Mouse (Mus musculus) regulatory T cell (primary cell): ENCODE results near the gene A930033H14Rik.

Experiments used
- in situ Hi-C: fragments of 300-600 bp; cut with MboI, MseI; formaldehyde crosslinking; loops from one replicate; pipeline ENCODE4 v1.15.1; 2025; ENCODE audit warnings: high pct_unique_total_duplicates

Gene A930033H14Rik

DNA sequence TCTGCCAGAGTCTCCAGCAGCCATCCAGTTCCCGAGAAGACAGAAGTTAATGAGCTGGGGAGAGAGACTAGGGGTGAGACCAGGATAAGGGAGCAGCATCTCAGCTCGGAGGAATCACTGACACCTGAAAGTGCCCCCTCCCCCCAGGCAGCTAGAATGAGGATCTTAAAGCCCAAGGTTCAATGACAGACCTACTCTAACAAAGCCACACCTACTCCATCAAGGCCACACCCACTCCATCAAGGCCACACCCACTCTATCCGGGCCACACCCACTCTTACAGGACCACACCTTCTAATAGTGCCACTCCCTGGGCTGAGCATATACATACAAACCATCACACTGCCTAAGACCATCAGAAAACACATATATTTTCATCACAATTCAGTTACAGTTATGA lies 24.3 kb upstream of the A930033H14Rik start:
- in situ Hi-C loops = no loop called here

DNA sequence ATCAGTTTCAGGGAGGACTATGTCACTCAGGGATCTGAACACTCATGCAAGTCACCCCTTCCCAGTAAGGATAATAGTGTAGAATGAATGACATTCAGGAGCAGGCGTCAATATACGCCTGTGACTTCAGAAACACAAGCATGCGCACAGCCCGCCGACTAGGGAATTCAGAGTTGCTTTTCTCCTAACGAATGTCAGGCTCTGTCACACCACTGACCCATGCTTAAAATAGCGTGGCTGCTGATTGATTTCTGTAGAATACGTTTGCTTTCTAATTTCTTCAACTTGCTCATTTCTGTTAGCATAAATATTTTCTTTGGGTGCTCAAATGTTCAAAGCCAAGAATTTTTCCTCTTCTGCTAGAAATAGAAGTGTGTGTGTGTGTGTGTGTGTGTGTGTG lies 13.1 kb upstream of the A930033H14Rik start:
- in situ Hi-C loops = no loop called here

DNA sequence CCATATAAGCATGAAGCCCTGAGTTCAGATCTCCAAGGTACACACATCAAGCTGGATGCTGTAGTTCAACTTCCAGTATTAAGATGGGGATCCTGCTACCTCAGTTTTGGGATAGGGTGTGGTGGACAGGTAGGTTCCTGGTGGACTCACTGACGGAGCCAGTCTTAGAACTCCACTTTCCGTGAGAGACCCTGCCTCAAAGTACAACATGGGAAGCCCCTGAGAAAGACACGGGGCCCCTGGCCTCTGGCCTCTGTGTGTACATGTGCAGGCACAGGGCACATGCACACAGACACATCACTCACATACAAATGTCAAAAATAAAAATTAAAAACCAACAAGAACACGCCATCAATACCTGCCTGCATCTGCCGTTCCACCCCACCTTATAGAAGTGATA lies 12.6 kb upstream of the A930033H14Rik start:
- in situ Hi-C loops = no loop called here

DNA sequence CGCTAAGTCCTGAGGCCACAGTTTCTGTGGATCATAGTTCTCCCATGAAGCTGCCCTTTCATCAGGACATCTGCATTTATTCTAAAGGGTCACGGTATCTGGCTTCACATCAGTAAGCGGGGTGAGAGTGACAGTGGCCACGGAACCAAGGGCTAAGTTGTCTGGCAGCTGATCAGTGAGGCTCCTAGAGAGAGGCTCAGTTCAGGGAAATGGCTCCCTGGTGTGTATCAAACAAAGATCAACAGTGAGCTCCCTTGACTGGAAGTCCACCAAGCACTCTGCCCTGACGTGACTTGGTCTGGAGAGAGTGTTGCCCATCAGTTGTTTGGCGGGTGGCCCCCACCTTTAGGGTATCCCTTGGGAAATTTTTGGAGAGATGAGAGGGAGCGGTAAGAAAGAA lies 11.4 kb upstream of the A930033H14Rik start:
- in situ Hi-C loops = no loop called here

DNA sequence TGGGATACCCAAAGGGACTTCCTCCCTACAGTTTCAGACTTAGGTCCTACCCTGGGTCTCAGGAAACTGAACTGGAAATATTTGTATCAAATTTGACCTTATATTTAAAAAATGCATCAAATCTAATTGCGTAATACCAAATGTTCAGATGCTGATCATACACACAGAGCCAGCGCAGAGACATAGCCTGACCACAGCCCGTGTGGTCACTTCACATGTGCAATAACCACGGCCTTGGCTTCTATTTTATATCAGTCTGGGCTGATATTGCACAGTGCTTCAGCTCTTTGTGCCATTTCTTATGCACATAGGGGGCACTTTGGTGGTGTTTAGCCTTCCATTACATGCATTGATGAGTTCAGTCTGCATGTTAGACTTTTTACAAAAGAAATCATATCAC lies 10.3 kb upstream of the A930033H14Rik start:
- in situ Hi-C loops = no loop called here

DNA sequence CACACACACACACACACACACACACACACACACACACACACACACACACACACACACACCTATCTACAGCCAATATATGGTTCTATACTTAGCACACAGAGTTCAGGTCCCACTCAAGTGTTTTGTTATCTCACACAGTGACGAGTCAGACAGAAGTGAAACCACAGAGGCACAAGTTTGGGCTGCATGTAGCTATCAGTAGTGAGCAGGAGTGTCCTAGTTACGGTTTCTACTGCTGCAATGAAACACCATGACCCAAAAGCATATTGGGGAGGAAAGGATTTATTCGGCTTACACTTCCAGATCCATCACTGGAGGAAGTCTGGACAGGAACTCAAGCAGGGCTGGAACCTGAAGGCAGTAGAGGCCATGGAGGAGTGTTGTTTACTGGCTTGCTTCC lies 9.1 kb upstream of the A930033H14Rik start:
- in situ Hi-C loops = no loop called here

DNA sequence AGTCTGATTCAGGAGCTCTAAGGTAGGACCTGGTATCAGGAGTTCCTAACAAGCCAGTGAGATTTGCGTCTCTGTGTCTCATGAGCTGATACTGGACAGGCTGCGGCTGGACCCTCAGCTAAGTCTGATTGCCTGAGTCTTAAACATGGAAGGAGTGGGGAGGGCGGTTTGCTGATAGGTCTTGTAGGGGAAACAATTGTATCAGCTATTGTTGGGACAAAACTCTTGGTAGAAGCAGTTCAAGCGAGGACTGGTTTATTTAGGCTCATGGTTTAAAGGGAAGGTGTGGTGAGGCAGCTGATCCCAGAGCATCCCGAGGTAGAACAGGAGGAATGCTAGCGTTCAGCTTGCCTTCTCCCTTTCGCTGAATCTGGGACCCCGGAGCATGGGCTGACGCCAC lies 8.2 kb upstream of the A930033H14Rik start:
- in situ Hi-C loops = no loop called here

DNA sequence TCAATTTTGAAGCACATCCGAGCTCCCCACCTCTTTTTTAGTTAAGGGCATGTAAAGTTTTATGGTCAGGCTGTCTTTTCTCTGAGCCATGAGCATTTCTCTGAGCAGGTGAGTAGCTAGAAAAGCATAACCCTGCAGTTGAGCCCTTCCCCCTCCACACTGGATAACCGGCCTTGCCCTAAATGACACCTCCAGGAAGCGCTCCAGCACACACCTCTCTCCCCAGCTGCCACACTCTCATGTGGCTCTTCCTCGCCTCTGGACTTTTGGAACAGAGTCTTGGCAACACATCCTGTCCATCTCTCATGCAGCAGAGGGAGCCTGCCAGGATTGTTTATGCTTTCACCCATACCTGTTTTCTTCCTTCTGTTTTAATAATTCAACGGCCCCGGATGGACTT lies 7.4 kb upstream of the A930033H14Rik start:
- in situ Hi-C loops = no loop called here

DNA sequence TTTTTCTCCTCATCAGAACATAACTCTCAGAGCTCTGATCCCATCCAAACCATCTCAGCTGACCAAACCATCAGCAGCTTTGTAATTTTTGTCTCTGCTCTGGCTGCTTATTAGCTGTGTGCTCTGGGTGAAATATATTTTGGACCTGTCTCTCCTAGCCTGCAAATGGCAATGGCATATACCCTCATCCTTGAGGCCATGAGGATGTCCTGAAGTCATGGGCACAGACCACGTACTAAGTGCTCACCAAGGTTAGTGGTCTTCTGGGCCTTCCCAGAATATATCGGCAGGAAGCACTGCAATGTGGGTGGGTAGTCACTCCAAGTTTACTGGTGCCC lies 6.4 kb upstream of the A930033H14Rik start:
- in situ Hi-C loops = loop anchor here (10.0 kb wide), 1 partner anchor 1446 kb away; no protein-coding TSS in a partner anchor

DNA sequence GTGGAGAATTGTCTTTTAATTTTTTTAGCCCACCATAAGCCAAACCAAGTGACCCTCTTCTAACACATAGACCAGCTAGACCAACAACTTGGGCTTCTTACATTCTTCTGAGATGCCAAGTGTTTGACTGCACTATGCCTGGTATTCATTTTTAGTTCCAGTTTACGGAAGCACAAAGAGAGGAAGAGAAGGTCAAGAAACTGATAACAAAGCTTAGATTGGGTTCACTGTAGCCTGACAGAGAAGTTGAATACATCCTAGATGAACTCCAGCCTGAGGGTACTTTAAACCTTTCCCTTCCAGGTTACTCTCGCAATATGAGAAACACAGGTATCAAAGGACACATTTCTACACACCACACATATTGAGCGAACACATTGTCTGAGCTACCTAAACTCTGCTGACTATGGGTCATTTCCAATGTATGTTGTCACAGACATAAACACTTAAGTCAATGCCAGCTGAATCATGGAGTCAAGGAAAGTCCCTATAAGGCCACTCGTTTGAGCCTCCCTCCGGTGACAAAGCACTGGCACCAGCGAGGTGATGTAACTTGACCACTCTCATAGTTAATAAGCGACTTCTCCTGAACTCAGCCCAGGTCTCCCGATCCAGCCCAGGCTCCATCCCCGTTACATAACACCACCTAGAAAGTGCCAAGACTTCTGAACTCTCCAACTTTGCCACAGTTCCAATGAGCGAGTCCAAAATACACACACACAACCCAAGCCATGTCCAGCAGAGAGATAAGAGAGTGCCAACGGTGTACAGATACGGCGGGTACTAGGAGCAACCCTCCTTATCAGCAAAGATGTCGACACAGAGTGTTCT lies 5.8 kb upstream of the A930033H14Rik start:
- in situ Hi-C loops = loop anchor here (10.0 kb wide), 1 partner anchor 1446 kb away; no protein-coding TSS in a partner anchor

DNA sequence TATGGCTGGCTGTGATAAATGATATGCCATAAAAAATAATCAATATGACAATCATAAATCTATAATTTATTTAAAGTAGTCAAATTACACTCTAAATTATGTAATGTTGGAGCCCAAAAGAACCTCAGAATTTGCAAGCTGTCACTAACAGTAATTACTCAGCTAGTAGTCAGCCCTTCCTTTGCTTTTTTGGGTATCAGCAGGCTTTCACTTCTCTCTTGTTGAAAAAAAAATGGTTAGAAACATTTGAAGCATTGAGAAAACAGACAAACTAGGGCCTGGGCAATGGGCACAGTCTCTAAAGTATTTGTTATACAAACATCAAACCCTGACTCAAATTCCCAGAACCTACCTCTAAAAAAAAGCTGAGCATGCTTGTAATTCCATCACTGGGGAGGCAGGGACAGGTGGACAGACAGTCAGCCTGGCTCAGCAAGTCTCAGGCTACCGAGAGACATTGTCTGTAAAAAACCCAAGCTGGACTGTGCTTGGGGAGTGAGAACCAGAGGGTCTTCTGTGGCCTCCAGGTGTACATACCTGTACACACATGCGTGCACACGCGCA lies 4.3 kb upstream of the A930033H14Rik start:
- in situ Hi-C loops = loop anchor here (10.0 kb wide), 1 partner anchor 1448 kb away; no protein-coding TSS in a partner anchor

DNA sequence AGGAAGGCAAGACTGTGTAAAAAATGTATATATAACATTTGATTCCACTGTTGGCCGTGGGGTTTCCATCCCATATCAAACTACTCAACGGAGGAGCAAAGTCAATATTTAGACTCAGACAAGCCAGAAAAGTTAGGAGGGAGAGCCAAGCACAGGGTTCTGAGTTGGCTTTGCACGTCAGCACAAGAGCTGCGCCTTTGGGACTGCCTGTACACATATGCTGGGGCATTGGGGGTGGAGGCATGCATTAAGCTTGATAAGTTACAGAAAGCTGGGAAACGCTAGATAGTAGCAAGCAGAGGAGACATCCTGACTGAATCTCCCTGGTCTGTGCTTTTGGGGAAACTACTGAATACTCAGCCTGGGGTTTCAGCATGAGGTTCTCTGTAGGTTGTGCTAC lies 1.1 kb upstream of the A930033H14Rik start:
- in situ Hi-C loops = loop anchor here (10.0 kb wide), 1 partner anchor 1451 kb away; no protein-coding TSS in a partner anchor

DNA sequence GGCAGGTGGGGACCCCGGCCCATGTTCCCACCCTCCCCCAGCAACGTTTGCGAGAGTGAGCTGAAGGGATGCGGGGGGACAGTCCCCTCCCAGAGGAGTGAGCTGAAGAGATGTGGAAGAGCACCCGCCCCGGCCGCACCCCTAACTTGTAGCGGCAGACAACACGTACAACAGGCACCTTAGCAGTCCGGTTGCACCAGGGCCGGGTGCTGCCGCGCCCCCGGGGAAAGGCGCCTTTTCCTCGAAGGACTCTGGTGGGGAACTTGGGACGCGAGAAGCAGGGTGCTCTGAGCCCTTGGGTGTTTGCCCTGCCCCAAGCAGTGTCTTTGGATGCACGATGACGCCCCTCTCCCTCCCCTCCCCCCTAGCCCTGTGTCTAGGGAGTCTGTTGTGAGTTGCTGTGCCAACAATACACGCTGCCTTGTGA lies 566 bp upstream of the A930033H14Rik start:
- in situ Hi-C loops = loop anchor here (10.0 kb wide), 1 partner anchor 1451 kb away; no protein-coding TSS in a partner anchor

DNA sequence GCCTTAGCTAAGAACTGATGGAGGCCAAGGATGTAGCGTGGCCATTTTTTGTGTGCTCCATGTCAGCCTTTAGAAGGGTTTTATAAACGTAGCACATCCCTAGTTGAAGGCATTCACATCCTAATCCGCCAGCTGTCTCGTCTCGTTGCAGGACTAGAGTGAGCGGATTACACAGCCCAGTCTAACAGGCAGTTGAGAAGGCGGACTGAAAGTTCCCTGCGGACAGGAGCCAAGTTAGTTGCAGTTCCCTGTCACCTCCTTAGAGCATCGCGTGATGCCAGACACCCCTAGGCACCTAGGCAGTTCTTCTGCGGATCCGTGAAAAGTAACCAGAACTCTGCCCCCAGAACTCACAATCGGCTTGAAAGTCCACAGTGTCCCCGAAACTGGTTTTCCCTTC lies 922 bp downstream of the A930033H14Rik start:
- in situ Hi-C loops = loop anchor here (10.0 kb wide), 1 partner anchor 1453 kb away; no protein-coding TSS in a partner anchor

DNA sequence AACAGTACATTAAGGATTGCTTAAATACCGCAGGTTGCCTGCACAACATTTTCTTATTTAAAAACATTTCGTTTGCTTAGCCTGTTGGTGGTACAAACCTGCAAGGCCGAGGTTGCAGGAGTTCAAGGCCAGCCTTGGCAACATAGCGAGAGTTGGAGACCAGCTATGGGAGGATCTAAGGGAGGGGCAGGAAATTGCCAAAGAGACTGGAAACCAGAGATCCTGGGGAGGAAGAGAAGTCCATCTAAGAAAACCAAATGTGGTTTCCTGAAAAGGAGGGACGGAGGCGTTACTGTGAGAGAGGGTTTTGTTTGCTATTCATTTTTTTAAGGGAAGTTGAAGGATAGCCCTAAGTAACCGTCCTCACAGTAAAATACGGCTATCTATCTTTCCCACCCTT lies 1.3 kb downstream of the A930033H14Rik start:
- in situ Hi-C loops = loop anchor here (10.0 kb wide), 1 partner anchor 1453 kb away; no protein-coding TSS in a partner anchor

DNA sequence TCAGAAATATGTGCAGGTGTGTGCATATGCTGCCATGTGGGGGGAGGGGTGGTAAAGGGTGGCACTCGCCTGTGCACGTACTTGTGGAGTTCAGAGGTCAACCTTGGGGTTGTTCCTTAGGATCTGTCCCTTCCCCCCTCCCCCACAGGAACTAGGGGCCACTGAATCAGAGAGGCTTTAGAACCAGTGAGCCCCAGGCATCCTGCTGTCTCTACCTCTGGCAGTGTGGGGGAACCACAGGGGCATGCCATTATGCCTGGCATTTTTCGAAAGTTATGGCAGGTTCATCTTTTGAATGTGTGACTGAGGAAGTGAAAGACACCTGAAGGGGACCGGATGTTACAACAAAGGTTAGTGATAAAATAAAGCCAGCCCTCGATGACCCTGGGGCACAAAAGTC lies 2.2 kb downstream of the A930033H14Rik start:
- in situ Hi-C loops = loop anchor here (10.0 kb wide), 1 partner anchor 1454 kb away; no protein-coding TSS in a partner anchor

DNA sequence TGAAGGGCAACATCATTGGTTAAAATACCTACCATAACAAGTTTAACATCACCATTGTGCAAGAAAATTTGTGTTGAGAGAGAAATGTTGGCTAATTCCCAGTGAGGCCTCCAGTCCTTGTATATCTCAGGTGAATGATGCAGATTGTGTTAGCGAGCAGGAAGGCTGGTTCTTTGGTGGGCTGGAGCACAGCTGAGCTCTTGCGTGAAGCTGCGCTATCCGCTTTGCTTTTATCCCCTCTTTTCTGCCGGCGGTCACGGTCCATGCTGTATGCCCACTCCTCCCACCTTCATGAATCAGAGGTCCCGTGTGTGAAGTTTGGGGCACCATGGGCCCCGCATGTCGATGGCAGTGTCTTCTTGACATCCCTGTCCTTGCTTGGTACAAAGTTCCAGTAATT lies 2.9 kb downstream of the A930033H14Rik start:
- in situ Hi-C loops = loop anchor here (10.0 kb wide), 1 partner anchor 1455 kb away; no protein-coding TSS in a partner anchor

DNA sequence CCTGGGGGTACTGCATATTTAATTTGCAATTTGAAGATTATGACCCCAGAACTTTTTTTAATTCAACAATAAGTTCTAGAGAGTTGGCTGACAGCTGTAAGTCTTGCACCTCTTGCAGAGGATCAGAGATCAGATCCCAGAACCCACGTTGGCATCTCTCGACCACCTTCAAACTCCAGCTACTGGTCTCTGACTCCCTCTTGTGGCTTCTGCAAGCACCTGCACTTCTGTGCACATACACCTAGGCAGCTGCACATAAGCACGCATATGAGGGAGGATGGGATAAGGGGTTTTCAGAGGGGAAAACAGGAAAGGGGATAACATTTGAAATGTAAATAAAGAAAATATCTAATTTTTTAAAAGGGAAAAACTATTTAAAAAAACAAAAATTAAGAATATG lies 4.2 kb downstream of the A930033H14Rik start:
- in situ Hi-C loops = no loop called here

DNA sequence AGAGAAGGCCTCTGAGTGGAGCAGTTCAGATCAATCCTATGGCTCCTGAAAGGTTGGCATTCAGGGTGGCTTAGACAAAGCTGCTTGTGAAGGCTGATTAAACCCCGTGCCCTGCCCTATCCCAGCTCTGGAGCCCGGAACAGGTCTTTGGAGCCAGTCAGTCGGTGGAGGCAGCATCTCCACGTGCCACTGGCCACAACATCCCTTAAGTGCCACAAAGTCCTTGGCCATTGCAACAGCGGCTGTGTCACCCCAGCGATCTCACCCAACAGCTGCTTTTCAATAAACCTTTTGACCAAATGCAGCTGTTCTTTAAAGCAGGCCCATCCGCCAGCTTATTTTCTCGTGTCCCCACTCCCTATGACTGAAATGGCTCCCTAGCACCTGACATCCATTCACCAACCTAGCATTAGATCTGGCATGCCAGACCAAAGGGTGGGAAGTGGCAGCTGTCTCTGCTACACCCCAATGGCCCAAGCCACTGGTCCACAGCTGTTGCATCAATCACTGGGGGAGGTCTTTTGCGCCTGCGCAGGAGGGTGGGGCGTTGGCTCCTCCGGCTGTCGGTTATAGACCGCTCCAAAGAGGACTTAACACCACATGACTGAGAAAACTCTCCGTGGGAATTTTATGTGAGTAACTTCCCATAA lies 4.8 kb downstream of the A930033H14Rik start:
- in situ Hi-C loops = no loop called here

DNA sequence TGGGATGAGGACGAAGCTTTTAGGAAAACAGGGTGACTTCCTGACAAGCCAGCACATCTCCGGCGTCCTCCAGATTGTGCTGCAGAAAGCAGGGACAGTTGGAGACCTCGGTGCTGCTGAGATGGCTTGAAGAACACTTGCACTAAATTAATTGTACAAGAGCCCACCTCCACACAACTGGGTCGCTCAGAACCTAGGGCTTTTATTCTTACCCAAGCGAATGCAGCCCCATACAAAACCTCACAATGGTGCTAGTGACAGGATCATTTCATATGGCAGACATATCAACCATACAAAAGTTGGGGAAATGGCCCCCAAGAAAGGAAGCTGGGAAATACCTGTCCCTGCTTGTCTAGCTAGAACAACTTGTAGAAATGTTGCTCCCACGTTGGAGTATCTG lies 5.4 kb downstream of the A930033H14Rik start:
- in situ Hi-C loops = no loop called here

DNA sequence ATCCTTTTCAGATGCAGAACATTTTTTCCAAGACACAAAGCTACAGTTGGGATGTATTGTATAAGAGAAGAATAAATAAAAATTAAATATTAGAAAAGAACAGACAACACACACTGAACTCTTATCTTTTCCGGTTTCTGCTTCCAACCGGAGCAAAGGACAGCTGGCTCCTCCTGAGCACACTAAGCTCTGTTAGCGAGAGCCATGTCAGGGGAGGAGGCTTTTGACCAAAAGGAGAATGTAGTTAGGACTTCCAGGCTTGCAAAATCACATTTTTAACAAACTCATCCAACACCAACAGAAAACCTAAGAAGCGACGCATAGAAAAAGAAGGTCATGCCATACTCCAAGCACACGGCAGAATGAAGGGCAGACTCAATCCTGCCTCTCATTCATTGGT lies 6.8 kb downstream of the A930033H14Rik start:
- in situ Hi-C loops = no loop called here

DNA sequence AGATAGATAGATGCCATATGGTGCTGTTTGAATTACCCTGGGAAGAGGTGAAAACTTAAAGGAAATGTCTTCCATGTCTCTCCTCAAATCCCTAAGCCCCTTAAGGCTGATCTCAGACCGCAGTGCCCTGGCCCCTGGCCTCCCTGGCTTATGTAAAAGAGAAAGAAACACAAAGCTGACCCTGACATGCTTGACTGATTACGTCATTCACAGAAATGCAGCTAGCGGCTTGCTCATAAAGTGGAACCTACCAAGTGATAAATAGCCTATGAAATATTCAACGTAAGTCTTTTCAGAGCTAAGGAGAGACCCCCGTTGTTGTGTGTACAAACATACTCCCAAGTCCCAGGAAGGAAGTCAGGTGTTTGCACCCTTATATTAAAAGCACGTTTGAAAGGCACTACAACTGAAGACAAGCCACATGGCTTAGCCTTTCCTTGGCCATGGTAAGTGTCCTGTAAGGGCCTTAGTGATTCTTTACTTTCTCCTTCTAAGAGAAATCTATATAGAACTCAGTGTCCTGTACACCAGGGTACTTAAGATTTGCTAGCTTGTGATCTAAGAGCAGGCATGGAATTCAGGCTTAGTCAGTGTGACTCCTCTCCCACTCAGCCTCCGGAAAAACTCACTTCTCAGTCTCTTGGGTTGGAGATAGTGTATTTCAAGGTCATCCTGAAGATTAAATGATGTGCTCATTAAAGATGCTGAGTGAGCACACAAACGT lies 8.1 kb downstream of the A930033H14Rik start:
- in situ Hi-C loops = no loop called here
